Mouse (Mus musculus) intestine, postnatal 0 days (tissue): ENCODE results near the gene Fv1. TPM values are rescaled to one million over a fixed set of nuclear protein-coding genes. Genes with fewer than 3 reads are reported as not detected.

Experiments
- ATAC-seq: fragments of 200-750 bp; cut with Nextera tagmentation; 2 replicates; pipeline ENCODE4 v1.8.0; 2017; ENCODE audit warnings: mild to moderate bottlenecking, moderate TSS enrichment, moderate library complexity
- H3K27ac ChIP-seq: fragments of 300-500 bp; sonication (generic); 2 replicates; pipeline ENCODE4 v1.5.1; 2014; ENCODE audit warnings: mild to moderate bottlenecking, low read depth, low read length, moderate library complexity
- H3K27me3 ChIP-seq: fragments of 300-500 bp; sonication (generic); replicated peaks from 2 replicates; pipeline ENCODE4 v1.6.1; 2014; ENCODE audit warnings: low read length, mixed read lengths; ENCODE audit not compliant: control insufficient read depth, insufficient read depth
- H3K36me3 ChIP-seq: fragments of 300-500 bp; sonication (generic); 2 replicates; pipeline ENCODE4 v1.6.1; 2014; ENCODE audit warnings: mild to moderate bottlenecking, moderate library complexity; ENCODE audit not compliant: control insufficient read depth, insufficient read depth
- H3K4me1 ChIP-seq: fragments of 300-500 bp; sonication (generic); replicated peaks from 2 replicates; pipeline ENCODE4 v1.6.1; 2014; ENCODE audit warnings: antibody characterized with exemption, low read length, mixed read lengths; ENCODE audit not compliant: control insufficient read depth, insufficient read depth
- H3K4me2 ChIP-seq: fragments of 300-500 bp; sonication (generic); replicated peaks from 2 replicates; pipeline ENCODE4 v1.6.1; 2014; ENCODE audit warnings: low read depth, mild to moderate bottlenecking, moderate library complexity
- H3K4me3 ChIP-seq: fragments of 300-500 bp; sonication (generic); 2 replicates; pipeline ENCODE4 v1.5.1; 2014; ENCODE audit warnings: low read depth, low read length
- H3K9ac ChIP-seq: fragments of 300-500 bp; sonication (generic); 2 replicates; pipeline ENCODE4 v1.6.1; 2014; ENCODE audit warnings: mild to moderate bottlenecking, low read depth, low read length
- H3K9me3 ChIP-seq: fragments of 300-500 bp; sonication (generic); 2 replicates; pipeline ENCODE4 v1.6.1; 2016; ENCODE audit warnings: mixed run types; ENCODE audit not compliant: control insufficient read depth
- CTCF ChIP-seq: sonication (generic); IDR thresholded peaks from 2 replicates; pipeline ENCODE4 v1.5.1; 2016; ENCODE audit warnings: low read depth, mild to moderate bottlenecking, control low read depth, antibody characterized with exemption, moderate library complexity
- WGBS: fragments of 180-500 bp; shearing (Covaris S2); extraction: QIAGEN DNeasy Blood & Tissue Kit; methylation state at CpG from one replicate; pipeline ENCODE4 v1.1.7; 2014; 5-methylcytosine and 5-hydroxymethylcytosine counted together
- polyA plus RNA-seq: library from polyadenylated mRNA; unstranded; fragments of >200 nt; fragmentation: Nextera tagmentation; extraction: Ambion mirVana; gene quantifications from 2 replicates; pipeline ENCODE4 v1.2.1, GENCODE M21; 2015

Fv1 gene
- polyA plus RNA-seq, 1 experiment from 2014 or later, result 1.3 TPM

- no peaks in the 10 kb centered on the region for H3K27me3 ChIP-seq
- no peaks in the 10 kb centered on the region for H3K9me3 ChIP-seq
- H3K4me2 ChIP-seq, result peak overlapping the region; percentile 88
- peak overlapping the region; percentile 57 for H3K9ac ChIP-seq
- ATAC-seq, result peak; percentile 7
- H3K4me1 ChIP-seq, result peaks cover 3% of the 10 kb centered on the region; the same call in 1 of the 2 replicates
- 4% methylated on average over 22 of the region's 22 CpGs for WGBS
- peaks cover 25% of the 10 kb centered on the region; the same call in 1 of the 2 replicates for H3K36me3 ChIP-seq
- peak; percentile 37; the same call in 1 of the 2 replicates for TF ChIP-seq CTCF
- H3K4me3 ChIP-seq, result peak overlapping the region; percentile 77
- H3K27ac ChIP-seq, result peak overlapping the region; percentile 65; the same call in 1 of the 2 replicates
Measured at GRCm38 (mm10) chr4:147867563-147868449, 973 bp upstream of the Fv1 start.

DNA sequence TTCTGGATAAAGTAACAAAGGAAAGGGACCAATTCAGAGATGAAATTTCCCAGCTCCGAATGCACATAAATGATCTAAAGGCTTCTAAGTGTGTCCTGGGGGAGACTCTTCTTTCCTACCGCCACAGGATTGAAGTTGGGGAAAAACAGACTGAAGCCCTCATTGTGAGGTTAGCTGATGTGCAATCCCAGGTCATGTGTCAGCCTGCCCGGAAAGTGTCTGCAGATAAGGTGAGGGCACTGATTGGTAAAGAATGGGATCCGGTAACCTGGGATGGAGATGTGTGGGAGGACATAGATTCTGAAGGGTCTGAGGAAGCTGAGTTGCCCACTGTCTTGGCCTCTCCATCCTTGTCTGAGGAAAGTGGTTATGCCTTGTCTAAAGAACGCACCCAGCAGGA is 459 bp downstream of the Fv1 start:
- TF ChIP-seq CTCF, result no peak
- 0 out of 2 replicates have a peak overlapping the region, but pooled peaks have one; percentile 47 for H3K27ac ChIP-seq
- H3K36me3 ChIP-seq, result peaks cover 30% of the 10 kb centered on the region
- peak overlapping the region; percentile 77 for H3K4me3 ChIP-seq
- H3K4me2 ChIP-seq, result peak overlapping the region; percentile 88
- WGBS, result 10% methylated on average over 5 of the region's 5 CpGs
- H3K27me3 ChIP-seq, result no peaks in the 10 kb centered on the region
- no peak for ATAC-seq
- H3K4me1 ChIP-seq, result peaks cover 3% of the 10 kb centered on the region; the same call in 1 of the 2 replicates
- no peaks in the 10 kb centered on the region for H3K9me3 ChIP-seq
- peak overlapping the region; percentile 53 for H3K9ac ChIP-seq

DNA sequence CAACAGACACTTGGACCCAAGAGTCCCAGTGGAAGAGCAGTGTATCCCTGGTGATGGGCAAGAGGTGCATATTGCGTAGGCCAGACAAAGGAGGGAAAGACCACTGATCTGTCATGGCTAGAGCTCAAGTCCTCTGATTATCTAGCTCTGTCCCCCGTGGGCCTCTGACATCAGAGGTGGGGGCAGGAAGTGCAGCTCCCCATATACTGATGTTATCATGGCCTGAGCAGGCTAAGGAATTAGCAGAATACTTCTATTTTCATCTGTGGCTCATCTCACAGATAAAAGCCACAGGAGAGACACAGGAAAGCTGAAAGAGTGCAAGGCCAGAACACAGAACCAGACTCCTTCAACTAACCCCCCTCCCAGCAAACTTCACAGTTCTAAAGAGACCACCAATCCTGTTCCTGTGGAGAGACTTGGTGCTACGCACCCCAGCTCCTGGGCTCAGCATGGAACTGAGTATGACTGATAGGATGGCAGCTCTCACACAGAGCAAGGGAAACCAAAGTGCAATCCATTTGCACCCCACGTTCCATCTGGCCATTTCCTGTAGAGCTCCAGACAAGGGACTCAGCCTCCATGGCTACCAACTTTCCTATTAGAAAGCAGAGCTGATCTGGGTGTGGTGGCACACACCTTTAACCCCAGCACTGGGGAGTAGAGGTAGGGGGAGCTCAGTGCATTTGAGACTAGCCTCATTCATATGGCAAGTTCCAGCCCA is 7.2 kb downstream of the Fv1 start:
- no peak for TF ChIP-seq CTCF
- Histone ChIP-seq H3K4me1 (no peaks in the 10 kb centered on the region), H3K27me3 (no peaks in the 10 kb centered on the region), H3K9me3 (no peaks in the 10 kb centered on the region), H3K4me2 (no peak overlapping the region), H3K4me3 (no peak overlapping the region), H3K9ac (no peak overlapping the region), H3K27ac (no peak overlapping the region), H3K36me3 (peaks cover 84% of the 10 kb centered on the region)
- 83% methylated on average over 4 of the region's 4 CpGs for WGBS
- ATAC-seq, result no peak

DNA sequence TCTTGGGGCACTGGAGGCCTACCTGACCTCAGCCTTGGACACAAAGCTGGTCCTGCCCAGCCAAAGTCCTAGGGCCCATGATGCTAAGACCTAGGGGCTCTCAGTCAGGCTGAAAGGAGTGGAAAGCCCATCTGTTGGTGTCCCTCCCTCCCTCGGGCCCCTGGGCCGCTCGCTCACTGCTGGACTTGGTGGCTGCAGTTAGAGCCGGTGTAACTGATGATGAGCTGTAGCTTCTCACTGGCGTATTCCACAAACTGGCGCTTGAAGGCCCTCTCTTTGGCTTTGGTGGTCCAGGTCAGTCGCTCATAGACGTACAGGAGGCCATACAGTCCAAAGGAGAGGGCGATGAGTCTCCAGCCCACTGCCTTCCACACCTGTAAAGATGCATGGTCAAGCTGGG is 9.8 kb downstream of the Fv1 start:
- no peaks in the 10 kb centered on the region for H3K27me3 ChIP-seq
- H3K4me2 ChIP-seq, result no peak overlapping the region
- H3K9me3 ChIP-seq, result no peaks in the 10 kb centered on the region
- WGBS, result 94% methylated on average over 9 of the region's 9 CpGs
- H3K4me1 ChIP-seq, result no peaks in the 10 kb centered on the region
- no peak for ATAC-seq
- H3K36me3 ChIP-seq, result peaks cover 97% of the 10 kb centered on the region
- no peak overlapping the region for H3K4me3 ChIP-seq
- H3K27ac ChIP-seq, result no peak overlapping the region
- no peak for TF ChIP-seq CTCF
- H3K9ac ChIP-seq, result no peak overlapping the region

GRCm38 (mm10) chr4:147879456-147879855 is 10.7 kb downstream of the Fv1 start:
- H3K4me3 ChIP-seq, result no peak overlapping the region
- H3K9me3 ChIP-seq, result no peaks in the 10 kb centered on the region
- H3K4me2 ChIP-seq, result no peak overlapping the region
- no peaks in the 10 kb centered on the region for H3K27me3 ChIP-seq
- TF ChIP-seq CTCF, result no peak
- no peak overlapping the region for H3K9ac ChIP-seq
- WGBS, result 54% methylated on average over 2 of the region's 2 CpGs
- peaks cover 96% of the 10 kb centered on the region for H3K36me3 ChIP-seq
- ATAC-seq, result no peak
- H3K27ac ChIP-seq, result no peak overlapping the region; the same call in 1 of the 2 replicates
- H3K4me1 ChIP-seq, result no peaks in the 10 kb centered on the region

DNA sequence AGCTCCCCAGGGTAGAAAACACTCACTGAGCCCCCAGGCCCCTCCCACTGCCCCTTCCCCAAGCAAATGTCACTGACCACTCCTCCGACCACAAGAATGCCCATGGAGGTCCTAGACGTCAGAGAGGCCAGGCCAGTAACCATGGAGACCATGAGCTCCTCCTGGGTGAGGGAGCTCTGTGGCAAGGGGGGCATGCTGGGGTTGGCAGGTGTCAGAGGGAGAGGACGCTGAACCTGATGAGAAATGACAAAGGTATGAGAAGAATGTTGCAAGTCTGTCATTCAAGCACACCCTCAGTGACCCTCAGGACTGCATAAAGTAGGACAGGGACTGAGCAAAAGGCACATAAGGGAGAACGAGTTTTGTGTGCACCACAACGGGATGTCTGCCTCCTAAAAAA is 11.1 kb downstream of the Fv1 start:
- WGBS, result 62% methylated on average over 5 of the region's 5 CpGs
- ATAC-seq, result no peak
- Histone ChIP-seq H3K4me1 (no peaks in the 10 kb centered on the region), H3K4me3 (no peak overlapping the region), H3K27me3 (no peaks in the 10 kb centered on the region), H3K27ac (no peak overlapping the region; the same call in 1 of the 2 replicates), H3K9me3 (no peaks in the 10 kb centered on the region), H3K36me3 (peaks cover 95% of the 10 kb centered on the region), H3K4me2 (no peak overlapping the region), H3K9ac (no peak overlapping the region)
- TF ChIP-seq CTCF, result no peak
